Mouse (Mus musculus) MEL (cell line): ENCODE results near the gene F2. TPM values are rescaled to one million over a fixed set of nuclear protein-coding genes. Genes with fewer than 3 reads are reported as not detected.

Experiments
- DNase-seq: peaks from one replicate; pipeline ENCODE4 v3.0.0; 2011; ENCODE audit warnings: low read depth, low spot score
- H3K27ac ChIP-seq: 2 replicates; pipeline ENCODE4 v1.5.1; 2012; ENCODE audit warnings: low read depth, mild to moderate bottlenecking, control low read depth, low read length, moderate library complexity; ENCODE audit not compliant: control insufficient read depth
- H3K27me3 ChIP-seq, 2 experiments: fragments of 150-350 bp in 1 of 2; sonication (generic) in 1 of 2; 2 replicates each; pipeline ENCODE4 v1.6.1; 2012; ENCODE audit warnings: low read length in 2 of 2, mild to moderate bottlenecking in 2 of 2, improper control_type of control experiment in 1 of 2, moderate library complexity in 1 of 2; ENCODE audit not compliant: insufficient read depth in 2 of 2, control insufficient read depth in 1 of 2
- H3K36me3 ChIP-seq, 2 experiments: 2 replicates each; pipeline ENCODE4 v1.6.1; 2012 to 2014; ENCODE audit warnings: low read length in 2 of 2, improper control_type of control experiment in 1 of 2, inconsistent platforms in 1 of 2, mild to moderate bottlenecking in 1 of 2; ENCODE audit not compliant: insufficient read depth in 2 of 2, control insufficient read depth in 1 of 2
- H3K4me1 ChIP-seq, 2 experiments: fragments of 150-350 bp in 1 of 2; sonication (generic) in 1 of 2; 2 replicates each; pipeline ENCODE4 v1.6.1; 2012; ENCODE audit warnings: low read length in 2 of 2, improper control_type of control experiment in 1 of 2, mild to moderate bottlenecking in 1 of 2; ENCODE audit not compliant: insufficient read depth in 2 of 2, control insufficient read depth in 1 of 2
- H3K4me3 ChIP-seq, 2 experiments: fragments of 150-350 bp in 1 of 2; sonication (generic) in 1 of 2; 2 replicates each; pipeline ENCODE4 v1.5.1; 2012; ENCODE audit warnings: low read depth in 2 of 2, low read length in 2 of 2, mild to moderate bottlenecking in 2 of 2, moderate library complexity in 2 of 2, control low read depth in 1 of 2, improper control_type of control experiment in 1 of 2; ENCODE audit not compliant: control insufficient read depth in 1 of 2, insufficient read depth in 1 of 2
- H3K79me2 ChIP-seq: 2 replicates; pipeline ENCODE4 v1.6.1; 2012; ENCODE audit warnings: mild to moderate bottlenecking, low read length, moderate library complexity; ENCODE audit not compliant: control insufficient read depth, poor library complexity, insufficient read depth
- H3K9ac ChIP-seq: 2 replicates; pipeline ENCODE4 v1.6.1; 2012; ENCODE audit warnings: low read depth, mild to moderate bottlenecking, control low read depth, low read length, moderate library complexity; ENCODE audit not compliant: control insufficient read depth, poor library complexity, severe bottlenecking
- H3K9me3 ChIP-seq: fragments of 150-350 bp; sonication (generic); replicated peaks from 2 replicates; pipeline ENCODE4 v1.6.1; 2012; ENCODE audit warnings: mild to moderate bottlenecking, low read length, improper control_type of control experiment, moderate library complexity; ENCODE audit not compliant: insufficient read depth
- BHLHE40 ChIP-seq: IDR thresholded peaks from 2 replicates; pipeline ENCODE4 v1.6.1; 2012; ENCODE audit warnings: low read depth, mild to moderate bottlenecking, inconsistent platforms, low read length, improper control_type of control experiment, borderline replicate concordance
- CHD1 ChIP-seq: IDR thresholded peaks from 2 replicates; pipeline ENCODE4 v1.6.1; 2012; ENCODE audit warnings: low read depth, mild to moderate bottlenecking, inconsistent platforms, low read length, improper control_type of control experiment
- CHD2 ChIP-seq: IDR thresholded peaks from 2 replicates; pipeline ENCODE4 v1.6.1; 2011; ENCODE audit warnings: low read length, improper control_type of control experiment
- CTCF ChIP-seq, 3 experiments: IDR thresholded peaks in 2 of 3; conservative IDR thresholded peaks in 1 of 3; 2 replicates each; pipeline ENCODE4 v1.5.1; 2011 to 2012; ENCODE audit warnings: low read length in 3 of 3, low read depth in 2 of 3, mild to moderate bottlenecking in 2 of 3, improper control_type of control experiment in 1 of 3, inconsistent platforms in 1 of 3, mixed read lengths in 1 of 3, moderate library complexity in 1 of 3; ENCODE audit not compliant: control insufficient read depth in 1 of 3, insufficient read depth in 1 of 3, poor library complexity in 1 of 3, severe bottlenecking in 1 of 3
- E2F4 ChIP-seq: IDR thresholded peaks from 2 replicates; pipeline ENCODE4 v1.6.1; 2011; ENCODE audit warnings: low read depth, low read length, improper control_type of control experiment, borderline replicate concordance
- EP300 ChIP-seq, 2 experiments: IDR thresholded peaks; 2 replicates each; pipeline ENCODE4 v1.6.1; 2011; ENCODE audit warnings: improper control_type of control experiment in 2 of 2, low read length in 2 of 2, low read depth in 1 of 2, mild to moderate bottlenecking in 1 of 2
- ETS1 ChIP-seq: IDR thresholded peaks from 2 replicates; pipeline ENCODE4 v1.6.1; 2012; ENCODE audit warnings: low read depth, mild to moderate bottlenecking, inconsistent platforms, low read length, improper control_type of control experiment, moderate library complexity
- GABPA ChIP-seq: IDR thresholded peaks from 2 replicates; pipeline ENCODE4 v1.6.1; 2012; ENCODE audit warnings: low read depth, mild to moderate bottlenecking, inconsistent platforms, low read length, improper control_type of control experiment, moderate library complexity
- KAT2A ChIP-seq: conservative IDR thresholded peaks from 2 replicates; pipeline ENCODE4 v1.6.1; 2012; ENCODE audit warnings: low read depth, low read length, improper control_type of control experiment, inconsistent platforms
- MAX ChIP-seq: IDR thresholded peaks from 2 replicates; pipeline ENCODE4 v1.6.1; 2011; ENCODE audit warnings: low read length, improper control_type of control experiment
- MEF2A ChIP-seq: IDR thresholded peaks from 2 replicates; pipeline ENCODE4 v1.6.1; 2014; ENCODE audit warnings: low read depth, mild to moderate bottlenecking, inconsistent platforms, low read length, improper control_type of control experiment; ENCODE audit not compliant: poor library complexity, insufficient replicate concordance, severe bottlenecking; ENCODE audit errors: extremely low read depth
- NELFE ChIP-seq: IDR thresholded peaks from 2 replicates; pipeline ENCODE4 v1.6.1; 2011; ENCODE audit warnings: low read depth, low read length, improper control_type of control experiment
- NRF1 ChIP-seq: IDR thresholded peaks from 2 replicates; pipeline ENCODE4 v1.6.1; 2014; ENCODE audit warnings: low read depth, mild to moderate bottlenecking, inconsistent platforms, low read length, improper control_type of control experiment, moderate library complexity; ENCODE audit not compliant: poor library complexity, insufficient read depth, severe bottlenecking
- POLR2A ChIP-seq, 2 experiments: IDR thresholded peaks; 2 replicates each; pipeline ENCODE4 v1.6.1; 2011 to 2012; ENCODE audit warnings: low read length in 2 of 2, mild to moderate bottlenecking in 2 of 2, control low read depth in 1 of 2, improper control_type of control experiment in 1 of 2, low read depth in 1 of 2, moderate library complexity in 1 of 2; ENCODE audit not compliant: control insufficient read depth in 1 of 2, insufficient read depth in 1 of 2, poor library complexity in 1 of 2
- POLR2AphosphoS2 ChIP-seq: IDR thresholded peaks from 2 replicates; pipeline ENCODE4 v1.6.1; 2011; ENCODE audit warnings: low read length, improper control_type of control experiment
- POLR2AphosphoS5 ChIP-seq: IDR thresholded peaks from 2 replicates; pipeline ENCODE4 v1.6.1; 2012; ENCODE audit warnings: low read depth, borderline replicate concordance, mild to moderate bottlenecking, inconsistent platforms, low read length, moderate library complexity, mixed read lengths
- RCOR1 ChIP-seq: IDR thresholded peaks from 2 replicates; pipeline ENCODE4 v1.6.1; 2012; ENCODE audit warnings: low read depth, mild to moderate bottlenecking, inconsistent platforms, low read length, improper control_type of control experiment
- SMC3 ChIP-seq: IDR thresholded peaks from 2 replicates; pipeline ENCODE4 v1.6.1; 2011; ENCODE audit warnings: low read depth, low read length, improper control_type of control experiment
- TAL1 ChIP-seq: IDR thresholded peaks from 2 replicates; pipeline ENCODE4 v1.6.1; 2012; ENCODE audit warnings: mild to moderate bottlenecking, inconsistent platforms, low read length, moderate library complexity, mixed read lengths
- TBP ChIP-seq: IDR thresholded peaks from 2 replicates; pipeline ENCODE4 v1.8.0; 2011; ENCODE audit warnings: low read depth, low read length, improper control_type of control experiment
- USF1 ChIP-seq: IDR thresholded peaks from 2 replicates; pipeline ENCODE4 v1.6.1; 2014; ENCODE audit warnings: low read depth, mild to moderate bottlenecking, inconsistent platforms, low read length, improper control_type of control experiment, moderate library complexity
- ZC3H11A ChIP-seq: IDR thresholded peaks from 2 replicates; pipeline ENCODE4 v1.6.1; 2012; ENCODE audit warnings: low read depth, mild to moderate bottlenecking, inconsistent platforms, low read length, improper control_type of control experiment
- ZKSCAN1 ChIP-seq: IDR thresholded peaks from 2 replicates; pipeline ENCODE4 v1.6.1; 2012; ENCODE audit warnings: low read depth, mild to moderate bottlenecking, inconsistent platforms, low read length, improper control_type of control experiment, moderate library complexity
- ZMIZ1 ChIP-seq: IDR thresholded peaks from 2 replicates; pipeline ENCODE4 v1.6.1; 2012; ENCODE audit warnings: low read depth, mild to moderate bottlenecking, inconsistent platforms, low read length, improper control_type of control experiment, moderate library complexity
- polyA plus RNA-seq, 2 experiments: library from polyadenylated mRNA; stranded (reverse) in 1 of 2; unstranded in 1 of 2; fragments of >175 nt in 1 of 2; fragments of >200 nt in 1 of 2; gene quantifications; 2 replicates each; pipeline versions ENCODE4 v1.2.1 to v1.2.4; 2012; ENCODE audit warnings: low replicate concordance in 2 of 2, low read depth in 1 of 2; ENCODE audit not compliant: insufficient read length in 2 of 2, insufficient read depth in 1 of 2, missing spikeins in 1 of 2
- total RNA-seq: library from RNA; depleted of rRNA; stranded (reverse); fragments of 300-350 nt; gene quantifications from 2 replicates; pipeline ENCODE4 v1.2.3, GENCODE M21; 2012

The F2 gene
- total and polyA plus RNA-seq, 3 experiments = 0.04 to 0.06 TPM; not detected in 1

- peaks cover 0 to 2% of the 10 kb centered on the region in 2 experiments; a peak in 1 of 4 replicates for H3K36me3 ChIP-seq
- no peaks in the 10 kb centered on the region for H3K79me2 ChIP-seq
- no peaks in the 10 kb centered on the region for H3K9me3 ChIP-seq
- H3K9ac ChIP-seq = no peak overlapping the region
- H3K27me3 ChIP-seq = no peaks in the 10 kb centered on the region
- H3K4me1 ChIP-seq = no peaks in the 10 kb centered on the region
- DNase-seq = no peak
- no peak overlapping the region for H3K27ac ChIP-seq
- no peak for TF ChIP-seq GABPA
- TF ChIP-seq POLR2AphosphoS5 = no peak
- TF ChIP-seq CHD1 = no peak
- no peak for TF ChIP-seq E2F4
- TF ChIP-seq POLR2AphosphoS2 = no peak
- TF ChIP-seq TBP = no peak
- no peak for TF ChIP-seq MEF2A
- no peak for TF ChIP-seq ZKSCAN1
- no peak for TF ChIP-seq TAL1
- TF ChIP-seq CTCF (IDR thresholded peaks at IDR 0.05 in 2 of 3, conservative IDR thresholded peaks at IDR 0.05 in 1 of 3; ENCODE audit: control insufficient read depth in 1 of 3, insufficient read depth in 1 of 3, low read depth in 2 of 3, low read length in 3 of 3, poor library complexity in 1 of 3, severe bottlenecking in 1 of 3) = no peak
- no peak for TF ChIP-seq CHD2
- no peak for TF ChIP-seq USF1
- TF ChIP-seq ZMIZ1 = no peak
- no peak for TF ChIP-seq BHLHE40
- TF ChIP-seq ETS1 = no peak
- TF ChIP-seq EP300 (IDR thresholded peaks at IDR 0.05; ENCODE audit: low read depth in 1 of 2, low read length in 2 of 2) = no peak
- H3K4me3 ChIP-seq = no peak overlapping the region
Observed at GRCm38 (mm10) chr2:91670038-91670437, 33.8 kb upstream of the F2 start.

- Histone ChIP-seq H3K36me3 (peaks cover 0 to 2% of the 10 kb centered on the region in 2 experiments; a peak in 1 of 4 replicates), H3K9me3 (no peaks in the 10 kb centered on the region), H3K27me3 (no peaks in the 10 kb centered on the region), H3K9ac (no peak overlapping the region), H3K79me2 (no peaks in the 10 kb centered on the region), H3K4me1 (peaks cover 0 to 2% of the 10 kb centered on the region in 2 experiments; a peak in 1 of 4 replicates), H3K4me3 (no peak overlapping the region)
- DNase-seq = no peak
- no peak for TF ChIP-seq SMC3
- TF ChIP-seq CTCF (IDR thresholded peaks at IDR 0.05 in 2 of 3, conservative IDR thresholded peaks at IDR 0.05 in 1 of 3; ENCODE audit: control insufficient read depth in 1 of 3, insufficient read depth in 1 of 3, low read depth in 2 of 3, low read length in 3 of 3, poor library complexity in 1 of 3, severe bottlenecking in 1 of 3) = no peak
- TF ChIP-seq POLR2A (IDR thresholded peaks at IDR 0.05; ENCODE audit: control insufficient read depth in 1 of 2, insufficient read depth in 1 of 2, low read depth in 1 of 2, low read length in 2 of 2, poor library complexity in 1 of 2) = no peak
- no peak for TF ChIP-seq USF1
- no peak for TF ChIP-seq ZC3H11A
- TF ChIP-seq ETS1 = no peak
- TF ChIP-seq NELFE = no peak
- TF ChIP-seq MAX = no peak
- no peak for TF ChIP-seq TBP
- no peak for TF ChIP-seq KAT2A
- TF ChIP-seq NRF1 = no peak
- TF ChIP-seq RCOR1 = no peak
- no peak for TF ChIP-seq GABPA
- TF ChIP-seq TAL1 = no peak
- TF ChIP-seq CHD2 = no peak
- TF ChIP-seq, all 39 proteins: peak for 0
- no peak overlapping the region for H3K27ac ChIP-seq
Observed at GRCm38 (mm10) chr2:91669326-91669725, 33.1 kb upstream of the F2 start.
